Mouse (Mus musculus) heart, embryonic 12.5 days (tissue): ENCODE results near the gene Chic2. TPM values are rescaled to one million over a fixed set of nuclear protein-coding genes. Genes with fewer than 3 reads are reported as not detected.

ENCODE experiments used
- ATAC-seq: fragments of 200-750 bp; cut with Nextera tagmentation; 2 replicates; pipeline ENCODE4 v1.8.0; 2017; ENCODE audit warnings: moderate TSS enrichment, moderate library complexity; ENCODE audit not compliant: insufficient number of reproducible peaks, low FRiP score
- H3K27ac ChIP-seq: fragments of 300-500 bp; sonication (generic); 2 replicates; pipeline ENCODE4 v1.5.1; 2016; ENCODE audit warnings: mild to moderate bottlenecking, moderate library complexity; ENCODE audit not compliant: poor library complexity, severe bottlenecking
- H3K27me3 ChIP-seq: fragments of 300-500 bp; sonication (generic); replicated peaks from 2 replicates; pipeline ENCODE4 v1.6.1; 2016; ENCODE audit warnings: mild to moderate bottlenecking, moderate library complexity
- H3K36me3 ChIP-seq: fragments of 300-500 bp; sonication (generic); 2 replicates; pipeline ENCODE4 v1.6.1; 2016; ENCODE audit warnings: mild to moderate bottlenecking, moderate library complexity
- H3K4me1 ChIP-seq: fragments of 300-500 bp; sonication (generic); replicated peaks from 2 replicates; pipeline ENCODE4 v1.6.1; 2016; ENCODE audit warnings: mild to moderate bottlenecking
- H3K4me2 ChIP-seq: fragments of 300-500 bp; sonication (generic); 2 replicates; pipeline ENCODE4 v1.6.1; 2016; ENCODE audit warnings: mild to moderate bottlenecking, moderate library complexity
- H3K4me3 ChIP-seq: fragments of 300-500 bp; sonication (generic); 2 replicates; pipeline ENCODE4 v1.5.1; 2016; ENCODE audit warnings: mild to moderate bottlenecking
- H3K9ac ChIP-seq: fragments of 300-500 bp; sonication (generic); 2 replicates; pipeline ENCODE4 v1.6.1; 2016; ENCODE audit warnings: mild to moderate bottlenecking, moderate library complexity
- H3K9me3 ChIP-seq: fragments of 300-500 bp; sonication (generic); replicated peaks from 2 replicates; pipeline ENCODE4 v1.6.1; 2016; ENCODE audit warnings: mild to moderate bottlenecking, moderate library complexity
- WGBS: fragments of 180-500 bp; shearing (Covaris S2); methylation state at CpG from one replicate; pipeline ENCODE4 v1.1.7; 2016; 5-methylcytosine and 5-hydroxymethylcytosine counted together
- polyA plus RNA-seq: library from polyadenylated mRNA; unstranded; fragments of >200 nt; fragmentation: Nextera tagmentation; extraction: Ambion mirVana; gene quantifications from 2 replicates; pipeline ENCODE4 v1.2.1, GENCODE M21; 2016

Chic2 gene
- polyA plus RNA-seq, 1 experiment from 2014 or later: 40.5 TPM

- Histone ChIP-seq H3K27me3 (no peaks in the 10 kb centered on the region), H3K4me2 (no peak overlapping the region), H3K9ac (no peak overlapping the region), H3K4me3 (no peak overlapping the region), H3K36me3 (peaks cover 8% of the 10 kb centered on the region), H3K4me1 (no peaks in the 10 kb centered on the region), H3K9me3 (no peaks in the 10 kb centered on the region), H3K27ac (no peak overlapping the region)
- no peak for ATAC-seq
- WGBS: 78% methylated on average over 8 of the region's 8 CpGs
Measured at GRCm38 (mm10) chr5:75012771-75013421, 31.7 kb downstream of the Chic2 start.

GRCm38 (mm10) chr5:75011985-75012738 lies 32.4 kb downstream of the Chic2 start:
- Histone ChIP-seq H3K4me2 (no peak overlapping the region), H3K27me3 (no peaks in the 10 kb centered on the region), H3K4me3 (no peak overlapping the region), H3K9me3 (no peaks in the 10 kb centered on the region), H3K9ac (no peak overlapping the region), H3K4me1 (0 out of 2 replicates have a peak, but pooled peaks cover 2% of the 10 kb centered on the region), H3K36me3 (peaks cover 10% of the 10 kb centered on the region), H3K27ac (no peak overlapping the region)
- no peak for ATAC-seq
- 66% methylated on average over 4 of the region's 4 CpGs for WGBS

GRCm38 (mm10) chr5:75004755-75005154 lies 39.8 kb downstream of the Chic2 start:
- Histone ChIP-seq H3K9ac (no peak overlapping the region), H3K36me3 (peaks cover 21% of the 10 kb centered on the region), H3K27ac (no peak overlapping the region), H3K4me2 (no peak overlapping the region), H3K27me3 (no peaks in the 10 kb centered on the region), H3K9me3 (no peaks in the 10 kb centered on the region), H3K4me1 (peaks cover 9% of the 10 kb centered on the region), H3K4me3 (no peak overlapping the region)
- 66% methylated on average over 3 of the region's 3 CpGs for WGBS
- no peak for ATAC-seq

DNA sequence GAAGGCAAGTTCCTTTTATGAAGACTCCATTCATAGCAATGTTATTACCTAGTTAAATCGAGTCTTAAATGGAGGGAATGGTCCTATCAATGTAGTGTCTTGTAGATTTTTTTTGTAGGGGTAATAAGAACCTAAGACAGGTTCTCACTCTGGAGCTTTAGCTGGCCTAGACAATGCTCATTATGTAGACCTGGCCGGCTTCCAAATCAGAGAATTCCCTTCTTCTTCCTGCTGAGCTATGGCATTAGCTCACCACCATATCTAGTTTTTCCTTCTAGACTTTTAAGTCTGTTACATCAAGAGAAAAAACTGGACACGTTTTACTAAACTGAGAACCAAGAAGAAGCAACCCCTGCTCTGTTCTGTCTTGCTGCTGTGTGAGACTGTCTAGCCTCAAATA lies 42.5 kb downstream of the Chic2 start:
- H3K36me3 ChIP-seq: peaks cover 32% of the 10 kb centered on the region
- WGBS: 68% methylated on average over 3 of the region's 3 CpGs
- ATAC-seq: no peak

DNA sequence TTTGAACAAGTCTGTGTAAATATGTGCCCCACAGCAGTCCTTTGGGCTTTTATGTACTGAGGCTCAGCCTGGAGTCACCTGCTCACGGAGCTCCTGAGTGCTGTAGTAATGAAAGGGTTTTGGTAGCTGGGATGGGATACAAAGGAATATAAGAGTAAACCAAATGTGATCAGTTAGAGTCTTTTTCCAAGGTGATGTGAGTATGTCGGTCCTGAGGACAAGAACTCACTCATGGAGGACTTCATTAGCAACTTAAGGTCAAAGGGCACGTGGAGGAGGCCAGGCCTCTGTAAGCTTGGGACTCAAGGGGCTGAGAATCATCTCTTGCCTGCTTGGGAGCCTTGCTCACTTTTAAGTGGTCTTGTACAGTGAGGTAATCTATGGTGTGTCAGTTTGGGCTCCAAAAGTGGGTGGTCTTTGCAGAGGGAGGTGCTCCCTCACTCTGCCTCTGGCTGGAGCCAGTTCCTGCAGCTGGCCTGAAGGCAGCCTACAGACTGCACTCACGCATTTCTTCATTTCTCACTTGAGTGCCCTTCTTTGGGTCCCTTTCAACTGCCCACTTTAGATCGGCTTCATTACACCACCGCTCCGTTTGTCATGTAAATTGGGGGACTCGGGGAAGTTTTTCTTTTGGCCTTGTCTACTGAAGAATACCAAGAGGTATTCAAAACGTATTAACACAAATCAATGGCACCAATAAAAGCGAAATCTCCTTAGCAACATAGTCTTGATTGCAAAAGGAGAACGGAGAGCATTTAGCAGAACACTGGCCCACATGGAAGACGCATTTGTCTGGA lies 45.7 kb downstream of the Chic2 start:
- WGBS: 83% methylated on average over 12 of the region's 12 CpGs
- no peak overlapping the region for H3K9ac ChIP-seq
- peaks cover 5% of the 10 kb centered on the region; the same call in 1 of the 2 replicates for H3K9me3 ChIP-seq
- H3K27me3 ChIP-seq: no peaks in the 10 kb centered on the region
- no peak overlapping the region for H3K27ac ChIP-seq
- no peak overlapping the region for H3K4me2 ChIP-seq
- H3K36me3 ChIP-seq: peaks cover 42% of the 10 kb centered on the region
- H3K4me1 ChIP-seq: peaks cover 20% of the 10 kb centered on the region
- ATAC-seq: no peak
- no peak overlapping the region for H3K4me3 ChIP-seq

More for the DNA sequence above, 42.5 kb downstream of the Chic2 start:
- Histone ChIP-seq H3K27me3 (no peaks in the 10 kb centered on the region), H3K4me1 (peaks cover 7% of the 10 kb centered on the region), H3K4me2 (no peak overlapping the region), H3K4me3 (no peak overlapping the region), H3K9me3 (no peaks in the 10 kb centered on the region), H3K9ac (no peak overlapping the region), H3K27ac (no peak overlapping the region)

GRCm38 (mm10) chr5:74994947-74995346 lies 49.6 kb downstream of the Chic2 start:
- ATAC-seq: no peak
- H3K36me3 ChIP-seq: peaks cover 43% of the 10 kb centered on the region
- H3K9ac ChIP-seq: no peak overlapping the region
- H3K27me3 ChIP-seq: no peaks in the 10 kb centered on the region
- H3K9me3 ChIP-seq: peaks cover 18% of the 10 kb centered on the region
- no peak overlapping the region for H3K4me2 ChIP-seq
- 43% methylated on average over 8 of the region's 8 CpGs for WGBS
- H3K27ac ChIP-seq: no peak overlapping the region
- peaks cover 13% of the 10 kb centered on the region; the same call in 1 of the 2 replicates for H3K4me1 ChIP-seq
- H3K4me3 ChIP-seq: no peak overlapping the region

- H3K27me3 ChIP-seq: no peaks in the 10 kb centered on the region
- peaks cover 8% of the 10 kb centered on the region for H3K4me1 ChIP-seq
- 72% methylated on average over 5 of the region's 5 CpGs for WGBS
- H3K36me3 ChIP-seq: no peaks in the 10 kb centered on the region
- H3K9me3 ChIP-seq: 0 out of 2 replicates have a peak, but pooled peaks cover 5% of the 10 kb centered on the region
- no peak overlapping the region for H3K4me3 ChIP-seq
- H3K27ac ChIP-seq: no peak overlapping the region
- no peak overlapping the region for H3K9ac ChIP-seq
- H3K4me2 ChIP-seq: no peak overlapping the region
- ATAC-seq: no peak
Measured at GRCm38 (mm10) chr5:74984101-74984500, 60.5 kb downstream of the Chic2 start.

DNA sequence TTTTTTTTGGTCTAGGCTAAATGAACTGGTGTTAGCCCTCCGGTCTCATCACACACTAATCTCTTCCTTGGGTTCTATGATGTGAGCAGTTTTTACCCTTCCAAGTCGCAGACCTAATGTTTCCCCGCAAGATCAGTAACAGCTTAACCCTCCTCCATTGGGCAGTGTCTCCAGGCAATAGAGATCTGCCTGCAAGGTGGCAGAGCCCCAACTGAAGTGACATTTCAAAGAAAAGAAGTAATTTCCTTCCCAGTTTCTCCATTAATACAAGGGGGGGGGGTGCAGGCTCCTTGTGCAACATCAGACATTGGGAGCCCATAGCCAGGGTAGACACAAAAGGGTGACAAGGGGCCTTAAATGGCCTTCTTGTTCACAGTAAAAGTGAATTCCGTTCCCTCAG lies 64.0 kb downstream of the Chic2 start:
- Histone ChIP-seq H3K27ac (no peak overlapping the region), H3K4me3 (no peak overlapping the region), H3K9me3 (no peaks in the 10 kb centered on the region), H3K4me2 (no peak overlapping the region), H3K9ac (no peak overlapping the region), H3K27me3 (no peaks in the 10 kb centered on the region), H3K36me3 (no peaks in the 10 kb centered on the region), H3K4me1 (peaks cover 9% of the 10 kb centered on the region)
- no peak for ATAC-seq
- WGBS: 71% methylated on average over 4 of the region's 4 CpGs

DNA sequence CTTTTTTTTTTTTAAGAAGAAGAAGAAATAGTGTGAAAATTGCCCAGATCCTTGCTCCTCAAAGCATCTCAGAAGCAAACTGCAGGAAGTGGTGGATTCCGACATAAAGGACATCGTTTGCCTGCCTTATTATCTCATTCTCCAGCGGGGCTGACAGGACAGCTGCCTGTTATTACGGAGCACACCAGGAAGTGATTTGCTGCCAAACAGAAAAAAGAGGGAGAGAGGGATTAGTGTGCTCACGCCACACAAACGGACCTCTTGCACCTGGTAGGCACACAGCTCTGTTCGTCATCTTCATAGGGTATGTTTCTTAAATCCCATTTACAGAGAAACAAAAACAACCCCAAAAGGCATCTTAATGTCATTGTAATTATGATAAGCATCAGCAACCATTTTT lies 64.4 kb downstream of the Chic2 start:
- Histone ChIP-seq H3K27me3 (no peaks in the 10 kb centered on the region), H3K4me2 (peak overlapping the region; percentile 19; the same call in 1 of the 2 replicates), H3K9ac (no peak overlapping the region), H3K4me3 (no peak overlapping the region), H3K36me3 (no peaks in the 10 kb centered on the region), H3K9me3 (no peaks in the 10 kb centered on the region), H3K4me1 (peaks cover 14% of the 10 kb centered on the region), H3K27ac (no peak overlapping the region)
- WGBS: 22% methylated on average over 7 of the region's 7 CpGs
- no peak for ATAC-seq

DNA sequence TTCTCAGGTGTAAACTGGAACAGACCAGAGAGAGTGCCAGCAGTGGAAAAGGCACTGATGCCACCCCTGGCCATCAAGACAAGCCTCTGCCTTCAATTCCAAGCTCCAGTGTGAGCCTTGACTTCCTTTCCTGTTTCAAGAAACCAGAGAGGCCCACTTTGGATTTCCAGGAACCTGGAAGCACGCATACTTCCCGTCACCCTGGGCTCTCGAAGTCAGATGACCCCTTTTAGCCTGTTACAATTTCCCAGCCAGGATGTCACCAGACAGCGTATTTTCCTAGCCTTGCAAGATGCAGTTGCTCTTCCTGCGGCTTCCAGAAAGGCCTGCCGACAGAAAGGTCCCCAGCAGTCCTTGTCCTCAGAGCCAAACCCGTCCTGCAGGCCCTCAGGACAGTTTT lies 65.0 kb downstream of the Chic2 start:
- Histone ChIP-seq H3K27me3 (no peaks in the 10 kb centered on the region), H3K9me3 (no peaks in the 10 kb centered on the region), H3K27ac (no peak overlapping the region), H3K4me3 (no peak overlapping the region), H3K4me1 (peaks cover 19% of the 10 kb centered on the region), H3K36me3 (no peaks in the 10 kb centered on the region), H3K9ac (no peak overlapping the region), H3K4me2 (no peak overlapping the region)
- ATAC-seq: no peak
- WGBS: 44% methylated on average over 7 of the region's 7 CpGs

DNA sequence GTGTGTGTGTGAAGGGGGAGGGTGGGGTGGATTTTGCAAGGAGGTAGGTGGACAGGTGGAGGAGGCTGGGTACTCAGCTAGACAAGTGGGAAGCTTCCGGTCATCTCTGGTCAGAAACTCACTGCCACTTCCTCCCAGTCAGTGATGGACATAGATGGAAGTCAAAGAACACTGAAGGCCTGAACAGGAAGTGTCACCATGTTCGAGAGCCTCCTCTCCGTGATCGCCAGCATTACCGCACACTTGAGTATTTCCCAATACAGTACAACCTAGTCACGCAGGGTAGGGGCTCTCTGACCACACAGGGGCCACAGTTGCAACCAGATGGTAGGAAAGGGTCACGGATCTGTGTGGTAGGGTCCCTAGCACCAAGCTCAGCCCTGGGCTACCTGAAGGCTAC lies 69.1 kb downstream of the Chic2 start:
- WGBS: 86% methylated on average over 7 of the region's 7 CpGs
- no peaks in the 10 kb centered on the region; the same call in 1 of the 2 replicates for H3K9me3 ChIP-seq

More for the DNA sequence above, 69.1 kb downstream of the Chic2 start:
- H3K4me1 ChIP-seq: peaks cover 27% of the 10 kb centered on the region
- H3K27ac ChIP-seq: peak overlapping the region; percentile 60; the same call in 1 of the 2 replicates
- no peak overlapping the region for H3K9ac ChIP-seq
- H3K4me2 ChIP-seq: no peak overlapping the region
- H3K4me3 ChIP-seq: no peak overlapping the region
- H3K27me3 ChIP-seq: no peaks in the 10 kb centered on the region
- no peaks in the 10 kb centered on the region for H3K36me3 ChIP-seq
- ATAC-seq: no peak
